Mouse (Mus musculus): ENCODE measurements around the gene Ovca2. TPM values are rescaled to one million over a fixed set of nuclear protein-coding genes. Genes with fewer than 3 reads are reported as not detected.
A peak's percentile ranks its signal among the peaks of the same experiment; 100 is the strongest.
"Not testable (repeated sequence)": the region's sequence is repeated elsewhere in the genome, so short reads cannot be mapped to it uniquely, and the experiment has no call there.

Ovca2 gene
- total RNA-seq, 2 experiments from 2014 or later = 12.1 to 12.7 TPM

GRCm38 (mm10) chr11:75183917-75184570 is 5.4 kb upstream of the Ovca2 start:
- Histone ChIP-seq H3K27ac (peak overlapping the region; percentile 84), H3K4me3 (no peak overlapping the region)
- peak; percentile 58 to 77 for DNase-seq (ENCODE audit: extremely low spot score in 1 of 2, low spot score in 2 of 2)
- TF ChIP-seq CTCF (IDR thresholded peaks at IDR 0.05) = no peak
- intact Hi-C loops (cut with DNase I) = loop anchor here (1.0 to 10.0 kb wide), 3 partner anchors 17 to 391 kb away; no protein-coding TSS in a partner anchor

- intact Hi-C loops (cut with DNase I) = loop anchor here (2.0 to 5.0 kb wide), 3 partner anchors 213 to 334 kb away; partner anchors contain the start of genes Rilp, Scarf1 and Wdr81
- peak overlapping the region; percentile 84 for H3K27ac ChIP-seq
- TF ChIP-seq CTCF (IDR thresholded peaks at IDR 0.05) = no peak
- DNase-seq (ENCODE audit: extremely low spot score in 1 of 2, low spot score in 2 of 2) = peak in 1 of 2 experiments; percentile 37
- H3K4me3 ChIP-seq = peak overlapping the region; percentile 74
Measured at GRCm38 (mm10) chr11:75178011-75178410, 624 bp downstream of the Ovca2 start.

DNA sequence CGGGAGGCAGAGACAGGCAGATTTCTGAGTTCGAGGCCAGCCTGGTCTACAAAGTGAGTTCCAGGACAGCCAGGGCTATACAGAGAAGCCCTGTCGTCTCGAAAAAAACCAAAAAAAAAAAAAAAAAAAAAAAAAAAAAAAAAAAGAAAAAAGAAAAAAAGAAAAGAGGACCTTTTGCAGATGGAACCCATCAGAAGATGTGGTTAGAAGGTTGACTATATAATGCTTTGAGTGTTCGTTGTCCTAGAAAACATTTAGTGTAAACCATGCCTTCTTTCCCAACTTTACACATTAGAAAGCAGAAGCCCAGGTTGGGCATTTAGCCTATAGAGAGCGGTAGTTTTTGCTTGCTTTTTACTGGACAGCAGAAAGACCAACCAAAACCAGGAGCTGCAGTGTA is 4.1 kb downstream of the Ovca2 start:
- Histone ChIP-seq H3K4me3 (peak overlapping the region; percentile 66), H3K27ac (peak overlapping the region; percentile 96)
- not testable (repeated sequence) for DNase-seq (ENCODE audit: extremely low spot score in 1 of 2, low spot score in 2 of 2)
- intact Hi-C loops (cut with DNase I) = loop anchor here (5.0 kb wide), 1 partner anchor 342 kb away; the partner anchor contains the start of gene Mnt

DNA sequence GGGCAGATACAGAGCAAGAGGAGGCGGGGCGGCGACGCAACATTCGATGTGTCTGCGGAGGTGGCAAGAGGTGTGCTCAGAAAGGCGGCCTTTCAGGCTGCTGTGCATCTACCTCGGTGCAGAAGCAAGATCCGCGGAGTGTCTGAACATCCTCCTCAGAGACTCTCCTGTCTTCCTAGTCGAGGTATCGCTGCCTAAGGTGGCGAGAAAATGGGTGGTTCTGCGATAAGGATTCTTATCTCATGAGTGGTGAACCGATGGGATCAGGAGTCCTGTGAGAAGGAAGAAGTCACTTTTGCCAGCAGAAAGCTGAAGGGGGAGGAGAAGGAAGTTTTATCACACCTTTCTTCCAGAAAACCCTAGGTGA is 4.9 kb downstream of the Ovca2 start:
- intact Hi-C loops (cut with DNase I) = loop anchor here (2.0 to 5.0 kb wide), 2 partner anchors 287 to 341 kb away; partner anchors contain the start of genes Mnt and Tlcd2
- DNase-seq (ENCODE audit: extremely low spot score in 1 of 2, low spot score in 2 of 2) = no peak
- Histone ChIP-seq H3K4me3 (peak overlapping the region; percentile 66), H3K27ac (peak overlapping the region; percentile 96)
- no peak for TF ChIP-seq CTCF (IDR thresholded peaks at IDR 0.05)

- no peak for TF ChIP-seq CTCF (IDR thresholded peaks at IDR 0.05)
- Histone ChIP-seq H3K27ac (peak overlapping the region; percentile 96), H3K4me3 (peak overlapping the region; percentile 66)
- intact Hi-C loops (cut with DNase I) = loop anchor here (2.0 to 5.0 kb wide), 2 partner anchors 288 to 341 kb away; partner anchors contain the start of genes Mnt and Tlcd2
- DNase-seq (ENCODE audit: extremely low spot score in 1 of 2, low spot score in 2 of 2) = peak; percentile 94 to 97
Measured at GRCm38 (mm10) chr11:75173095-75173798, 5.4 kb downstream of the Ovca2 start.

DNA sequence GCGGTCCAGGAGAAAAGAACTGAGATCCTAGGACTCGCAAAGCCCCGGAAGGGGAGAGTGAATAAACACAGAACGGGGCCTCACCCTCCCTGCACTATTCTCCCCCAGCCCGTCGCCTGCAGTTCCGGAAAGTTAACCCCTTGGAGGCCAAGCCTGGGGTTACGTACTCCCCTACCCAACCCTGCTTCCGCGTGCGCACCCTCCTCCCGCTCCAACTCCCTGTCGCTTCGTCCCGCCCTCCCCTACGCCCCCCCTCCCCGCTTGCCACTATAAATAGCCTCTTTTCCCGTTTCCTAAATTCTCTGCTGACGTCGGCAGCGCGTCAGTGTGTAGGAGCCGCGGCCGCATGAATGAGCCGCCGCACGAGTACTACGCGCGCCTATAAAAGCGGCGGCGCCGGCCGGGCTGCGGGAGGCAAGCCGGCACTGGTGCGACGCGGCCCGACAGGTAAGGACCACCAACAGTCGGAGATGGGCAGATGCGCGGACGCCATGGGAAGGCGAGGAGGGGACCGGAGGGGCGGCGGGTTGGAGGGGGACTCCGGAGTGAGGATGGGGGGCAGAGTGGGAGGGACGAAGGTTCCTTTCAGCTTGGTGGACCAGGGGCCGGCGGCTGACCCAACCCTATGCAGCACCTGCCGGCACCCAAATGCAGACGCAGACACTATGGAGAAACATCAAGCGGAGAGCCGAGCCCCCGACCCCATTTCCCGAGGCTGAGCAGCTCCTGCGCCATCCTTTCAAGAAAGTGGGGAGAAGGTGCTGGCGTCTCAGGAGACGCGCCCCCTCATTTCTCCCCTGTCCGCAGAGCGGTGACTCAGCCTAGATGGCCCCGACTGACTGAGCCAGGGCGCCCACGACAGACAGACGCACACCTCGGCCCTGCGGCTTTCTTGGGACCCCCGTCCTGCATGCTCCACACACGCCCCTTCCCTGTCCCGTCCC is 6.2 kb downstream of the Ovca2 start:
- no peak for TF ChIP-seq CTCF (IDR thresholded peaks at IDR 0.05)
- Histone ChIP-seq H3K4me3 (peak overlapping the region; percentile 66), H3K27ac (peak overlapping the region; percentile 96)
- intact Hi-C loops (cut with DNase I) = loop anchor here (2.0 to 5.0 kb wide), 2 partner anchors 288 to 340 kb away; partner anchors contain the start of genes Mnt and Tlcd2
- DNase-seq (ENCODE audit: extremely low spot score in 1 of 2, low spot score in 2 of 2) = peak; percentile 82 to 84

- no peak overlapping the region for H3K4me3 ChIP-seq
- peak in 1 of 2 experiments; percentile 15 for DNase-seq (ENCODE audit: extremely low spot score in 1 of 2, low spot score in 2 of 2)
- intact Hi-C loops (cut with DNase I) = loop anchor here (5.0 kb wide), 1 partner anchor 339 kb away; the partner anchor contains the start of gene Mnt
- peak overlapping the region; percentile 55 for H3K27ac ChIP-seq
- TF ChIP-seq CTCF (IDR thresholded peaks at IDR 0.05) = no peak
Measured at GRCm38 (mm10) chr11:75171186-75171865, 7.3 kb downstream of the Ovca2 start.

DNA sequence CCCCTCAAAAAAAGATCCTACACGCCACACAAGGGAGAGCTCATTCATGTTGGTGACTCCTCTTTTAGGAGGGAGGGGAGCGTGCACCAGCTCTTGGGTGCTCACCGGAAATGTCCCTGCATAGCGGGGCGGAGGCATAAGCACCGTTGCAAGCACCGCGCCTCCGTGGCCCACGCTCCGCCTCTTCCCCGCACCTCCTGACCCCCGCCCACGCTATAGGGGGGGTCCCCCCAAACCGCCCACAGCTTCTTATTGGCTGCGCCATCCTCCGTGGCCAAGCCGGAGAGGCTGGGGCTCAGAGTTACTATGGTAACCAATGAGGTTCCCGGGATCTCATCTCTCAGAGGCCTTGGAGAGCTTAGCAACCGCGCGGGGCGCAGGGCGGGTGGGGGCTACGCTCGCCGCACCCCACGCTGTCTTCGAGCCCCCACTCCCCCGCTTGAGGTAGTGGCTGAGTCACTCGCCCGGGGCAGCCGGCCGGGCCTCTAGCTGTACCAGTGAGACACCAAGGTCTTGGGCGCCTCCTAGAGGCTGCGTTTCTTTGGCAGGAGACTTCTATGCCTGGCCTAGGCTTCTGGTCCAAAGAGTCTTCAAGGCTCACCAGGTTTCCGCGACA is 8.4 kb downstream of the Ovca2 start:
- DNase-seq (ENCODE audit: extremely low spot score in 1 of 2, low spot score in 2 of 2) = peak; percentile 90 to 94
- intact Hi-C loops (cut with DNase I) = loop anchor here (1.0 to 5.0 kb wide), 2 partner anchors 296 to 338 kb away; partner anchors contain the start of gene Mnt
- peak overlapping the region; percentile 77 for H3K27ac ChIP-seq

GRCm38 (mm10) chr11:75169405-75170080 is 9.1 kb downstream of the Ovca2 start, which contains the start of gene Hic1:
TSS of gene Hic1 (minus strand) at chr11:75169519.
- DNase-seq (ENCODE audit: extremely low spot score in 1 of 2, low spot score in 2 of 2) = peak in 1 of 2 experiments; percentile 15
- no peak for TF ChIP-seq CTCF (IDR thresholded peaks at IDR 0.05)
- peak within 1 kb of the TSS; percentile 77 for H3K27ac ChIP-seq
- intact Hi-C loops (cut with DNase I) = loop anchor here (1.0 to 5.0 kb wide), 4 partner anchors 188 to 337 kb away; partner anchors contain the start of gene Mnt
- H3K4me3 ChIP-seq = peak within 1 kb of the TSS; percentile 63

More for the DNA sequence above, 8.4 kb downstream of the Ovca2 start:
- peak overlapping the region; percentile 63 for H3K4me3 ChIP-seq
- TF ChIP-seq CTCF (IDR thresholded peaks at IDR 0.05) = peak; percentile 83
